Mouse (Mus musculus) gastrocnemius, postnatal 25 days (tissue): Measurements from ENCODE around the gene Myo6. TPM values are rescaled to one million over a fixed set of nuclear protein-coding genes. Genes with fewer than 3 reads are reported as not detected.
"Not testable (repeated sequence)": the region's sequence is repeated elsewhere in the genome, so short reads cannot be mapped to it uniquely, and the experiment has no call there.

ENCODE experiments used
- DNase-seq: peaks from one replicate; pipeline ENCODE4 v3.0.0; 2022
- total RNA-seq, 2 experiments: library from RNA; stranded (reverse); gene quantifications; 1 replicate in 1 of 2; 2 replicates in 1 of 2; pipeline ENCODE4 v1.2.3; 2021

Myo6 gene
- total RNA-seq, 2 experiments from 2014 or later, result 7.5 to 8.1 TPM

- no peak for DNase-seq
Measured at GRCm38 (mm10) chr9:80303518-80303917, 138.7 kb downstream of the Myo6 start.

DNA sequence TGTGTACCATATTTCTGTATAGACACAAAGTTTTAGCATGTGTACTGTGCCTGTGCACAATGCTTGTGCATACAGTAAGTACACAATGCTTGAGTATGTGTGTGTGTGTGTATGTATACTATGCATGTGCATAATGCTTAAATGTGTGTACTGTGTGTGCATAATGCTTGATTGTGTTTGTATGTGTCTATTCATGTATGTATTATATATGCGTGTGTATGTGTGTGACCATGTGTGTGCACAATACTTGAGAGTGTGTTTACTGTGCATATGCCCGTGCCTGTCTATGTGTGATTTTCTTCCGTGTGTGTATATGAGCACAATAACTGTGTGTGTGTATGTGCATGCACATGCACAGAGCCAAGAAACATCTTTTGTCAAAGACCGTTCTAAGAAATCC lies 141.6 kb downstream of the Myo6 start:
- DNase-seq, result no peak

DNA sequence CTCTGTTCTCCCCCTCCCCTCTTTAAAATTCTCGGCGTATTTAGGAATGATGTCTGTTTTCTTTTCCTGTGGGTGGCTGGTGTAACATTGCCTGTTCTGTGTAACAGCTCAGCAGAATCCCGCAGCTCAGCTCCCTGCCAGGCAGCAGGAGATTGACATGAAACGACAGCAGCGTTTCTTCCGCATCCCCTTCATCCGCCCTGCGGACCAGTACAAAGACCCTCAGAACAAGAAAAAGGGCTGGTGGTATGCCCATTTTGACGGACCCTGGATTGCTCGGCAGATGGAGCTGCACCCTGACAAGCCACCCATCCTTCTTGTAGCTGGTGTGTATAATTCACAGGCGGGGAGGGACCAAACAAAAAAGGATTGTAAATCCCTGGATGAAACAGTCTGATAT lies 142.0 kb downstream of the Myo6 start:
- no peak for DNase-seq

GRCm38 (mm10) chr9:80307629-80308028 lies 142.8 kb downstream of the Myo6 start:
- no peak for DNase-seq

DNA sequence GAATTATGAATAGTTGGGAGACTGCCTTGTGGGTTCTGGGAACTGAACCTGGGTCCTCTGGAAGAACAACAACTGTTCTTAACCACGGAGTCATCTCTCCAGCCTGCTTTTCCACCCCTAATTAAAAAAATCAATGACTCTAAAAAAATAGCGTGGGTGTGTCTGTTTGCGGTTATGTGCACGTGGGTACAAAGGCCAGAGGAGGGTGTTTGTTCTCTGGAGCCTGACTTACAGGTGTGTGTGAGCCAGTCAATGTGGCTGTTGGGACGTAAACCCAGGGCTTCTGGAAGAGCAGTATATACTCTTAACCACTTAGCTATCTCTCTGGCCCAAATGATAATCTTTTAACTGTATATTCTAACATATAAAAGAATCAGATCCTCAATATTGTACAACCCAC lies 148.8 kb downstream of the Myo6 start:
- DNase-seq, result no peak

DNA sequence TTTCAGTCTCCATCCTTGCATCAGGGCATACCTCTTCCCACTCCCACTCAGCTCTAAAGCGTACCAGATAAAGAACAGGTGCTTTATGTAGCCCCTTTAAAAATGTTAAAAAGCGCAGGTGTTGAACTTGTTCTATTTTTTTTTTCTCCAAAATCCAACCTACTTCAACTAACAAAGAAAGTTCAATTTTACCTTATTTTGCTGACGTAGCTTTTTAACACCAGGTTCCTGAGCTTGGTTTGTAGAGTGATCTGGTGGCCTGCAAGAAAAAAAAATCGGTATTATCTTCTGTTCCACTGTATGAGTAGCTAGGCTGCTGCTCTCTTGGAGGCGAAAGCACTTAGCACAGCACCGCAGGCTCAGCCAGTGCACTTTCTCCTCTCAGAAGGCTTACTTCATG lies 151.1 kb downstream of the Myo6 start:
- no peak for DNase-seq

- DNase-seq, result no peak
Measured at GRCm38 (mm10) chr9:80318027-80318426, 153.2 kb downstream of the Myo6 start.

GRCm38 (mm10) chr9:80321051-80321887 lies 156.4 kb downstream of the Myo6 start:
- not testable (repeated sequence) for DNase-seq

GRCm38 (mm10) chr9:80332153-80332552 lies 167.3 kb downstream of the Myo6 start:
- no peak for DNase-seq

DNA sequence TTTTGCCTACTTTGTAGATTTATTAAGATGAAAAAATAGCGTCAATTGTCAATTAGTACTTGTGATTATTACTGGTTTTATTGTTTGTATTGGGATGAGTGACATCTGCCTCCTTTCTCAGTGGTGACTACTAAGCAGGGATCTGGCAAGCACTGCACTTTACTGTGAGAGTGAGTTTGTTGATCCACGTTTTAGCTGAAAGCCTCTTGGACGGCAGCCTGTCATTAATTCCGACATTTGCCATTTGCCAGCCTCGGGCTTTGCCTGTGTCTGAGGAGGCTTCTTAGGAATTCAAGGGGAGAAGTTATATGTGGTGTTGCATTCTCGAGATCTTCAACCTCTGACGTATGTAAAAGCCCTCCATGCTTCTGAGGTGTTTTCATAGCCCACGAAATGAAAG lies 168.6 kb downstream of the Myo6 start:
- DNase-seq, result no peak

- DNase-seq, result no peak
Measured at GRCm38 (mm10) chr9:80333998-80334605, 169.3 kb downstream of the Myo6 start.

DNA sequence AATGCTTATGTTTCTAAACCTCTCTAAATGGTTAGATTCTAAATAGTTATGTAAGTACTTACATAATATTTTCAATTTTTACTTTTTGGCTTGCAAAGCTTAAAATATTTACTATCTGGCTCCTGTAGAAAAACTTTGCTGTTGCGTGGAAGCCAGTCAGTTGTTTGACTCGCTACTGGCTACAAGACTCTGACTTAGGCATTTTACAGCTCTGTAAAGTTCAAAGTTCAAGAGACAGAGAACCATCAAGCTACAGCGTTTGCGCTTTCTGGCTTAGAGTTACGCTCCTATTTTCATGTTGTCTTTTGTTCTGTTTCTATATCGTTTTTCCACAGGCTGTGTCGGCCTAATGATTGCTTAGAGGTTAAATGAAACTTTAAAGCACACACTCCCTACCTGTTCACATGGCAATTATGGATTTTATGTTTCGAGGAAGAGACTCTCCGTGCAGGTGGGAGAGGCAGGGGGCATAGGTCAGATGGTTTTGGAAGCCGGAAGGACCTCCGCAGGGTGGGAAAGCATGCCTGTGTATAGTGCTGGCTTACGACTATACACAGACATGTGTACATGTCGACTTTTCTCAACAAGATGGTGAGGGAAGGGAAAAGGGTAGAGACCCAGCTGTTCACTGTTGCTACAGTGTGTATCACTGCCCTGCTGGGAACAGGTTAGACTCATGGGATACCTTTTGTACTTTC lies 171.0 kb downstream of the Myo6 start:
- no peak for DNase-seq

DNA sequence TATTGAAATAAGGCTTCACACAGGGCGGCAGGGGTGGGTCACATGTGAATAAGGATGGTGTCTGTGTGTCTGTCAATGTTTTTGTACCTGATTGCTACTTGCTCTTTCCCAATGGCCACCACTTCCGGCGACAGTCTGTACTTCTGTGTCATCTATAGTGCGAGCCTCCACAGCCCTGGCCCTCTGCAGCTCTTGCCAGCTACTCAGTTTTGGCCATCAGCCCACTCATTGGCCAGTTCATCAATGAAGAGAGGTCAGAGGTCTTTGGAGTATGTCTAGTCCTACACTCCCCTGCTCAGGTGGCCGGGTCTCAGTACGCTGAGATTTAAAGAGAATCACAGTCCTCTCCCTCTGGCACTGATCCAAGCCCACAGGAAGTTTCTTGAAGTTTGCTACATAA lies 173.2 kb downstream of the Myo6 start:
- no peak for DNase-seq

DNA sequence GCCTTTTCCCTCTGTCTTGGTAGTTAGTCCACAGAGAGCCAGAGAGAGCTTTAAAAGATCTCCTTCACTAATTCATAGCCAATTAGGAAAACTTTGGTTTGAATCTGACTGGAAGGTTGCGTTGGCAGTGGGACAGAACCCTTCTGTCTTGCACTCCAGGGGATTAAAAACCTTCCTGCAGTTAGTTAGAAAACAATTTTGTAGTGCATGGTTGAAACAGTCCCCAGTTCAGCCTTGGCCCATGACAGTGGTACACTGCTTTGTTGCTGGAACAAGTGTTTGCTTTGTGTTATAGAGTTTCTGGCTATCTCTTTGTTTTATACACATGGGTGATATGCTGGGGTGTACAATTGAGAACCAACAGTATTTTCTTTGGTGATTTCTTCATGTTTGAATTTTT lies 176.1 kb downstream of the Myo6 start:
- DNase-seq, result peak; percentile 20

GRCm38 (mm10) chr9:80341756-80342155 lies 176.9 kb downstream of the Myo6 start:
- DNase-seq, result no peak

GRCm38 (mm10) chr9:80342520-80342919 lies 177.7 kb downstream of the Myo6 start:
- DNase-seq, result no peak

DNA sequence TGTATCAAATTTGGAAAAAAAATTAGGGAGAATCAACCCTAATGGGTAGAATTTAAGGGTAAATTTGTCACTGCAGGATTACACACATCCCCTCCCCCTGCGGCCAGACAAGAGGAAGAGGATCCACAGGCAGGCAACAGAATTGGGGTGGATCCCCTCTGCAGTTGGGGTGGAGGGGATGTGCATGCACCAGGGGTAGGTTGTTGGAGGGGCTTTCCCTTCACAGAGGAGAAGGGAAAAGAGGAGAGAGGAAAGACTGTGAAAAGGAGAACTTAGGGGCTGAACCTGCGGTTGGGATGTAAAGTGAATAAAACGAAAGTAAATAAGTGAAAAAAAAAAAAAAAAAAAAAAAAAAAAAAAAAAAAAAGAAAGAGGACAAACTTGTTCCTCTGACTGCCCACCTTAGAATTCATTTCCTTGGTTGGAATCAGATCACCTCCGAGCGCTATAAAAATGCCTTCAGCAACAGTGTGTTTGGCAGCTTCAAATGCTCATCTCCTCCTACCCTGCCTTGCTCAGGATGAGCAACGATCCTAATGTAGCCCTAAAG lies 179.7 kb downstream of the Myo6 start:
- DNase-seq, result no peak

DNA sequence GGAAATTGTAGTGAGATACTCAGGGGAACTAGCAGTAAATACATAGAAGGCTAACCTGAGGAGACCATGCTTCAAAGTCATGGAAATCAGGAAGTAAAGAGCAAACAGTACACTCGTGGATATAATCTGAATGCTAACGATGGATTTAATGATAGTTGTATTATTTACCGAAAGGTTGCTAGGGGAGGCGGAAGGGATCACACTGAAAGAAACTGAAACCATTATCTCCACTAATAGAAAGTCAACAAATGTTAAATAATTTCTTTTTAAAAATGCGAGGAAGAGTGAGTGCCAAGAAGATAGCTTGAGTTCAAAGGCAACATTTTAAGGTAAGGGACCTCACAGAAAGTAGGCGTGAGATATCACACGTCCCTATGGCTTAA lies 186.5 kb downstream of the Myo6 start:
- no peak for DNase-seq

- no peak for DNase-seq
Measured at GRCm38 (mm10) chr9:80351678-80352331, 187.0 kb downstream of the Myo6 start.

- no peak for DNase-seq
Measured at GRCm38 (mm10) chr9:80360063-80360462, 195.2 kb downstream of the Myo6 start.
